ENCODE assay signal across 8 mouse cellular contexts in genomic region chr11:96823471-96823837, GRCm38 (mm10). TPM values are rescaled to one million over a fixed set of nuclear protein-coding genes. Genes with fewer than 3 reads are reported as not detected.
DNase-seq lines count a peak whose midpoint lies in the region; ATAC-seq lines count a peak whose summit lies in the region.

No protein-coding gene starts in this region.

- ATAC-seq in kidney, embryonic 14.5 days (ENCODE audit: low FRiP score, low TSS enrichment) = no peak; the same call in none of the 2 replicates
- ATAC-seq in forebrain, embryonic 16.5 days = no peak; the same call in none of the 2 replicates
- peak; percentile 3; the same call in 1 of the 2 replicates for ATAC-seq in liver, embryonic 15.5 days (ENCODE audit: insufficient read depth)
- ATAC-seq in inflammation-experienced regulatory T-cells, adult 6 months = no peak

- H3K27me3 ChIP-seq in kidney, embryonic 14.5 days (ENCODE audit: control insufficient read depth, insufficient read depth, low read length) = no peaks in the 10 kb centered on the region
- H3K27me3 ChIP-seq in forebrain, embryonic 16.5 days (replicated peaks; ENCODE audit: control insufficient read depth, insufficient read depth, low read length) = no peaks in the 10 kb centered on the region
- H3K27me3 ChIP-seq in liver, embryonic 15.5 days = no peaks in the 10 kb centered on the region

- no peak for DNase-seq in kidney, adult 11 months
- peak; percentile 45 for DNase-seq in NIH3T3 (ENCODE audit: low read depth)
- DNase-seq in embryo, embryonic 11 days = no peak
- no peak for DNase-seq in layer of hippocampus, adult 8-10 months (ENCODE audit: low spot score in 2 of 2)

- peak overlapping the region; percentile 73 for H3K9ac ChIP-seq in kidney, embryonic 14.5 days (ENCODE audit: low read depth, low read length)
- H3K9ac ChIP-seq in forebrain, embryonic 16.5 days (replicated peaks; ENCODE audit: low read depth, low read length) = peak overlapping the region; percentile 62
- peak overlapping the region; percentile 21; the same call in 1 of the 2 replicates for H3K9ac ChIP-seq in liver, embryonic 15.5 days

- peak overlapping the region; percentile 93 for H3K4me2 ChIP-seq in kidney, embryonic 14.5 days (replicated peaks; ENCODE audit: low read depth, low read length)
- peak overlapping the region; percentile 87 for H3K4me2 ChIP-seq in forebrain, embryonic 16.5 days (ENCODE audit: low read length)
- H3K4me2 ChIP-seq in liver, embryonic 15.5 days = peak overlapping the region; percentile 82

- H3K4me1 ChIP-seq in kidney, embryonic 14.5 days (ENCODE audit: control insufficient read depth, insufficient read depth, low read length) = peaks cover 57% of the 10 kb centered on the region
- H3K4me1 ChIP-seq in forebrain, embryonic 16.5 days (replicated peaks; ENCODE audit: control insufficient read depth, insufficient read depth, low read length) = peaks cover 53% of the 10 kb centered on the region
- H3K4me1 ChIP-seq in liver, embryonic 15.5 days (replicated peaks) = peaks cover 64% of the 10 kb centered on the region

- WGBS in kidney, embryonic 14.5 days = 7% methylated on average over 12 of the region's 13 CpGs
- WGBS in forebrain, embryonic 16.5 days = 6% methylated on average over 13 of the region's 13 CpGs
- WGBS in liver, embryonic 15.5 days (ENCODE audit: insufficient replicate concordance) = 28% methylated on average over 12 of the region's 13 CpGs

- H3K36me3 ChIP-seq in kidney, embryonic 14.5 days (ENCODE audit: control insufficient read depth, insufficient read depth, low read length) = peaks cover 63% of the 10 kb centered on the region
- H3K36me3 ChIP-seq in forebrain, embryonic 16.5 days (ENCODE audit: control insufficient read depth, insufficient read depth) = peaks cover 24% of the 10 kb centered on the region
- H3K36me3 ChIP-seq in liver, embryonic 15.5 days (replicated peaks) = peaks cover 80% of the 10 kb centered on the region

- H3K4me3 ChIP-seq in kidney, embryonic 14.5 days (ENCODE audit: low read length) = peak overlapping the region; percentile 55
- H3K4me3 ChIP-seq in forebrain, embryonic 16.5 days (replicated peaks; ENCODE audit: low read length) = peak overlapping the region; percentile 49
- peak overlapping the region; percentile 55 for H3K4me3 ChIP-seq in liver, embryonic 15.5 days (replicated peaks)

- H3K9me3 ChIP-seq in kidney, embryonic 14.5 days (ENCODE audit: control insufficient read depth, low read length) = no peaks in the 10 kb centered on the region
- H3K9me3 ChIP-seq in forebrain, embryonic 16.5 days (ENCODE audit: control insufficient read depth, low read length) = no peaks in the 10 kb centered on the region
- H3K9me3 ChIP-seq in liver, embryonic 15.5 days (replicated peaks) = no peaks in the 10 kb centered on the region

- peak overlapping the region; percentile 74 for H3K27ac ChIP-seq in kidney, embryonic 14.5 days (ENCODE audit: low read depth, low read length)
- peak overlapping the region; percentile 86 for H3K27ac ChIP-seq in forebrain, embryonic 16.5 days (ENCODE audit: low read length)
- H3K27ac ChIP-seq in liver, embryonic 15.5 days (replicated peaks) = 0 out of 2 replicates have a peak overlapping the region, but pooled peaks have one; percentile 29

RNA-seq across cellular contexts. Expression of gene Nfe2l1, which starts 6.3 kb away (rescaled TPM):
- polyA plus RNA-seq in kidney, embryonic 14.5 days (2014; fragmentation: Nextera tagmentation; extraction: Ambion mirVana) = 37.3 and 43.2 TPM in 2 replicates
- polyA plus RNA-seq in forebrain, embryonic 16.5 days (2015; fragmentation: Nextera tagmentation; extraction: Ambion mirVana) = 64.8 and 68.2 TPM in 2 replicates
- polyA plus RNA-seq in liver, embryonic 15.5 days (2015; fragmentation: Nextera tagmentation; extraction: Ambion mirVana) = 18.8 and 20.8 TPM in 2 replicates
- total RNA-seq in layer of hippocampus, adult 8-10 months (2022) = 100 to 1,000 TPM; 234 to 271 (median 260) TPM
- 10 to 100 TPM; 17.8 to 21.4 (median 20.7) TPM for polyA plus RNA-seq in inflammation-experienced regulatory T-cells, adult 6 months (2017; shearing (Covaris generic))

RNA-seq across cellular contexts. Expression of gene Copz2, which starts 26.2 kb away (rescaled TPM):
- 94.7 and 106 TPM in 2 replicates for polyA plus RNA-seq in kidney, embryonic 14.5 days (2014; fragmentation: Nextera tagmentation; extraction: Ambion mirVana)
- polyA plus RNA-seq in forebrain, embryonic 16.5 days (2015; fragmentation: Nextera tagmentation; extraction: Ambion mirVana) = 10.4 and 16.6 TPM in 2 replicates
- polyA plus RNA-seq in liver, embryonic 15.5 days (2015; fragmentation: Nextera tagmentation; extraction: Ambion mirVana) = 21.1 and 21.4 TPM in 2 replicates
- 10 to 100 TPM in 2 of 4 experiments, 1 to 10 TPM in 2; 8.2 to 11.6 (median 9.5) TPM for total RNA-seq in layer of hippocampus, adult 8-10 months (2022)
- not detected for polyA plus RNA-seq in inflammation-experienced regulatory T-cells, adult 6 months (2017; shearing (Covaris generic))

RNA-seq across cellular contexts. Expression of gene Cbx1, which starts 34.5 kb away (rescaled TPM):
- polyA plus RNA-seq in kidney, embryonic 14.5 days (2014; fragmentation: Nextera tagmentation; extraction: Ambion mirVana) = 137 and 181 TPM in 2 replicates
- 87.7 and 93.3 TPM in 2 replicates for polyA plus RNA-seq in forebrain, embryonic 16.5 days (2015; fragmentation: Nextera tagmentation; extraction: Ambion mirVana)
- polyA plus RNA-seq in liver, embryonic 15.5 days (2015; fragmentation: Nextera tagmentation; extraction: Ambion mirVana) = 26.1 and 29.8 TPM in 2 replicates
- 10 to 100 TPM; 40.1 to 52.0 (median 44.0) TPM for total RNA-seq in layer of hippocampus, adult 8-10 months (2022)
- polyA plus RNA-seq in inflammation-experienced regulatory T-cells, adult 6 months (2017; shearing (Covaris generic)) = 10 to 100 TPM; 52.0 to 73.0 (median 54.7) TPM

RNA-seq across cellular contexts. Expression of gene Snx11, which starts 46.1 kb away (rescaled TPM):
- 8.6 and 10.2 TPM in 2 replicates for polyA plus RNA-seq in kidney, embryonic 14.5 days (2014; fragmentation: Nextera tagmentation; extraction: Ambion mirVana)
- polyA plus RNA-seq in forebrain, embryonic 16.5 days (2015; fragmentation: Nextera tagmentation; extraction: Ambion mirVana) = 43.1 and 44.1 TPM in 2 replicates
- 8.6 and 8.7 TPM in 2 replicates for polyA plus RNA-seq in liver, embryonic 15.5 days (2015; fragmentation: Nextera tagmentation; extraction: Ambion mirVana)
- total RNA-seq in layer of hippocampus, adult 8-10 months (2022) = 10 to 100 TPM; 43.8 to 60.8 (median 54.1) TPM
- polyA plus RNA-seq in inflammation-experienced regulatory T-cells, adult 6 months (2017; shearing (Covaris generic)) = 10 to 100 TPM; 21.7 to 24.6 (median 23.0) TPM

Comparison
In these comparisons a context has a peak if more than half of its experiments do, and no peak if none do; other contexts are left out.
1. H3K27ac ChIP-seq: peak in every context shown above with its lines; median percentile 86 in forebrain, embryonic 16.5 days; 74 in kidney, embryonic 14.5 days; 29 in liver, embryonic 15.5 days.
2. H3K9ac ChIP-seq: peak in every context shown above with its lines; median percentile 73 in kidney, embryonic 14.5 days; 62 in forebrain, embryonic 16.5 days; 21 in liver, embryonic 15.5 days.
3. RNA of gene Copz2, which starts 26.2 kb away (polyA plus RNA-seq): 94.7 to 106 TPM in kidney, embryonic 14.5 days, 21.1 to 21.4 TPM in liver, embryonic 15.5 days and 10.4 to 16.6 TPM in forebrain, embryonic 16.5 days; not detected in inflammation-experienced regulatory T-cells, adult 6 months; every median in the first group is over 10 times any median in the second.
4. Peak in every context shown above with its lines, with median percentiles within 50 percentile points of each other: H3K4me2 ChIP-seq and H3K4me3 ChIP-seq.